In the genomic region with DNA sequence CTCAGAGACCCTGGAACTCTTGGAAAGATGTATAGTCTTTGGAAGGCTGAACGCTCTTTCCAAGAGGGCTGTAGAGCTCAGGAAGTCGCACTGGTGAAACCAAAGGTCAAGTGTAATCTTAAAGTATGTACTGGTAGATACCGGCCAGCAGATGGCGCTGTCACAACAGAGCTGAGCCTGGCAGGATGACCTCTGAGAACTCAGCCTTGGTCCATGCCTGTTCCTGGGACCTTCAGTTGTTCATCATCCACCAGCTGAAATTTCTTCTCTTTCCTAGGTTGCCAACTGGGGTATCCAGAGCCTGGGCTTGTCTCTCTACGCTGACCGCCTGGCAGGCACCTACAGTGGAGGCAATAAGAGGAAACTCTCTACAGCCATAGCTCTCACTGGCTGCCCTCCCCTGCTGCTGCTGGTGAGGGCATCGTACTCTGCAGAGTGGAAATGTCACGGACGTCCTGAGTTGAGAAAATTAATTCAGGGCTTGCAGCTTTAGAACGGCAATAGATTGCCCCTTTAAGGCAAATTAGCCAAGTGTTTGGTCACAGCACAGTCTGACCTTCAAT, we compare ENCODE assay signal across 10 mouse cellular contexts.
A peak's percentile ranks its signal among the peaks of the same experiment; 100 is the strongest.
DNase-seq lines count a peak whose midpoint lies in the region; ATAC-seq and TF ChIP-seq lines count a peak whose summit lies in the region.
"Had no signal": no experiment of that assay in that cellular context is flagged by ENCODE, and none has a peak within 500 bp of the region (broad histone marks: within the 10 kb centered on the region; RNA-seq: fewer than 3 reads in every experiment).

No protein-coding gene starts in this region.

- peak; percentile 71; the same call in 1 of the 2 replicates for TF ChIP-seq CTCF in thymus, adult 2 months (IDR thresholded peaks at IDR 0.05; ENCODE audit: borderline replicate concordance, control insufficient read depth, extremely low read depth, insufficient read depth, low read length, poor library complexity)

- no peak overlapping the region for H3K4me3 ChIP-seq in limb, embryonic 11.5 days (ENCODE audit: low read depth, low read length)
- H3K4me3 ChIP-seq in neural tube, embryonic 12.5 days = no peak overlapping the region
- no peak overlapping the region for H3K4me3 ChIP-seq in thymus, adult 2 months (ENCODE audit: control insufficient read depth, insufficient read depth, low read length)
- H3K4me3 ChIP-seq: erythroblast, embryonic 14.5 days; stomach, embryonic 15.5 days had no signal

- H3K4me2 ChIP-seq in limb, embryonic 11.5 days (ENCODE audit: low read depth, severe bottlenecking) = no peak overlapping the region
- no peak overlapping the region for H3K4me2 ChIP-seq in neural tube, embryonic 12.5 days (replicated peaks)
- H3K4me2 ChIP-seq: stomach, embryonic 15.5 days had no signal

- no peaks in the 10 kb centered on the region for H3K9me3 ChIP-seq in limb, embryonic 11.5 days (ENCODE audit: control insufficient read depth, low read length)
- H3K9me3 ChIP-seq in neural tube, embryonic 12.5 days = no peaks in the 10 kb centered on the region
- H3K9me3 ChIP-seq: stomach, embryonic 15.5 days had no signal

- no peaks in the 10 kb centered on the region for H3K4me1 ChIP-seq in limb, embryonic 11.5 days (ENCODE audit: control insufficient read depth, insufficient read depth, low read length)
- H3K4me1 ChIP-seq in neural tube, embryonic 12.5 days = no peaks in the 10 kb centered on the region
- no peaks in the 10 kb centered on the region for H3K4me1 ChIP-seq in thymus, adult 2 months (replicated peaks; ENCODE audit: control insufficient read depth, insufficient read depth, low read length)
- H3K4me1 ChIP-seq: stomach, embryonic 15.5 days had no signal

- H3K27ac ChIP-seq in limb, embryonic 11.5 days (replicated peaks; ENCODE audit: low read depth, low read length) = no peak overlapping the region
- H3K27ac ChIP-seq in neural tube, embryonic 12.5 days = no peak overlapping the region
- H3K27ac ChIP-seq in thymus, adult 2 months (ENCODE audit: control insufficient read depth, insufficient read depth, low read length) = no peak overlapping the region
- H3K27ac ChIP-seq: stomach, embryonic 15.5 days had no signal

- no peak for TF ChIP-seq POLR2A in thymus, adult 2 months (IDR thresholded peaks at IDR 0.05; ENCODE audit: control insufficient read depth, extremely low read depth, insufficient read depth, low read length, poor library complexity)

- no peaks in the 10 kb centered on the region for H3K36me3 ChIP-seq in limb, embryonic 11.5 days (ENCODE audit: control insufficient read depth, insufficient read depth, low read length)
- H3K36me3 ChIP-seq in neural tube, embryonic 12.5 days = no peaks in the 10 kb centered on the region
- H3K36me3 ChIP-seq in thymus, adult 2 months (ENCODE audit: control insufficient read depth, insufficient read depth, low read length) = no peaks in the 10 kb centered on the region
- H3K36me3 ChIP-seq: stomach, embryonic 15.5 days had no signal

- H3K9ac ChIP-seq in limb, embryonic 11.5 days (ENCODE audit: low read length) = no peak overlapping the region
- no peak overlapping the region for H3K9ac ChIP-seq in neural tube, embryonic 12.5 days
- H3K9ac ChIP-seq: stomach, embryonic 15.5 days had no signal

- peak; percentile 30 for DNase-seq in layer of hippocampus, adult 11-12 months (ENCODE audit: low spot score)
- no peak for DNase-seq in layer of hippocampus, adult 9-10 months (ENCODE audit: low spot score)
- DNase-seq in adrenal gland, postnatal 14 days = peak; percentile 90
- DNase-seq in embryo, embryonic 9.5 days (ENCODE audit: extremely low spot score) = peak; percentile 43
- peak; percentile 41 for DNase-seq in hindlimb bud, embryonic 11.5 days (ENCODE audit: extremely low spot score, low read depth, low spot score)
- peak; percentile 75 for DNase-seq in limb, embryonic 11.5 days (ENCODE audit: low spot score)
- DNase-seq in thymus, adult 2 months = peak; percentile 41

- WGBS in limb, embryonic 11.5 days = 52% methylated on average over 10 of the region's 10 CpGs
- 47% methylated on average over 10 of the region's 10 CpGs for WGBS in neural tube, embryonic 12.5 days
- 43% methylated on average over 10 of the region's 10 CpGs for WGBS in thymus, adult 2 months

- H3K27me3 ChIP-seq in limb, embryonic 11.5 days (ENCODE audit: control insufficient read depth, insufficient read depth, low read length) = no peaks in the 10 kb centered on the region
- no peaks in the 10 kb centered on the region for H3K27me3 ChIP-seq in neural tube, embryonic 12.5 days (replicated peaks)
- no peaks in the 10 kb centered on the region for H3K27me3 ChIP-seq in thymus, adult 2 months (ENCODE audit: control insufficient read depth, insufficient read depth, low read length)
- H3K27me3 ChIP-seq: stomach, embryonic 15.5 days had no signal

- no peak for ATAC-seq in limb, embryonic 11.5 days (ENCODE audit: insufficient number of reproducible peaks, low FRiP score, low TSS enrichment, low read depth)
- ATAC-seq in neural tube, embryonic 12.5 days (ENCODE audit: low FRiP score, low read depth) = peak; percentile 41; the same call in 1 of the 2 replicates
